ENCODE assay signal across 21 mouse cellular contexts in the genomic region with DNA sequence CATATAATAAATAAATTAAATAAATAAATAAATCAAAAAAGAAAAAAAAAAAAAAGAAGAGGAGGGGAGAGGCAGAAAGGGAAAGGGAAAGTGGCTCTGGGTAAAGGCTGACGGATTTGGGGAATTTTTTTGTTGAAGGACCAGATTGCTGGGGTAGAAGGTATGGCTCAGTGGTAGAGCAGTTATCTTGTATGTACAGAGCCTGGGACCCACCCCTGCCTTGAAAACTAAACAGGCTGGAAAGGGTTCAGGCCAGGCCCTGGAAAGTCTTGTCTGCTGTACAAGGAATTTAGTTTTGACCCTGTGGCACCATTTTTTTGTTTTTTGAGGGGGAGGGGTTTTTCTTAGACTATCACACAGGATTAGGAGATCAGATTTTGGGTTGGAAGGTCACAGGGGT. TPM values are rescaled to one million over a fixed set of nuclear protein-coding genes. Genes with fewer than 3 reads are reported as not detected.
"Had no signal": no experiment of that assay in that cellular context is flagged by ENCODE, and none has a peak within 500 bp of the region (broad histone marks: within the 10 kb centered on the region; RNA-seq: fewer than 3 reads in every experiment).

No protein-coding gene starts in this region.

- H3K4me1 ChIP-seq: limb, embryonic 12.5 days; limb, embryonic 15.5 days had no signal

- ATAC-seq: intestine, embryonic 16.5 days had no signal

- H3K27me3 ChIP-seq: limb, embryonic 12.5 days; limb, embryonic 15.5 days had no signal

- H3K9me3 ChIP-seq: limb, embryonic 12.5 days; limb, embryonic 15.5 days had no signal

- H3K9ac ChIP-seq: limb, embryonic 12.5 days; limb, embryonic 15.5 days had no signal

- H3K27ac ChIP-seq: limb, embryonic 12.5 days; limb, embryonic 15.5 days had no signal

- H3K4me2 ChIP-seq: limb, embryonic 12.5 days; limb, embryonic 15.5 days; midbrain, embryonic 11.5 days had no signal

- H3K36me3 ChIP-seq: limb, embryonic 15.5 days had no signal

- DNase-seq: kidney, adult 18-20 months; kidney, adult 9 months; kidney, postnatal 14 days; kidney, postnatal 4 days; left cerebral cortex, postnatal 4 days; lung, adult 2 months; lung, postnatal 14 days; lung, postnatal 4 days; midbrain, embryonic 14.5 days; right cerebral cortex, postnatal 14 days; right cerebral cortex, postnatal 4 days; thymus, adult 18-20 months; thymus, postnatal 36 days had no signal

- H3K4me3 ChIP-seq: limb, embryonic 12.5 days; limb, embryonic 15.5 days had no signal

RNA-seq across cellular contexts. Expression of a gene that starts 22.8 kb away (rescaled TPM):
- total RNA-seq: layer of hippocampus, postnatal 14 days; left cerebral cortex, adult 8-10 months; left cerebral cortex, postnatal 14 days; midbrain, postnatal 0 days had no signal
